Mouse (Mus musculus) kidney, adult 2 months (tissue): ENCODE measurements around the gene Srd5a1. TPM values are rescaled to one million over a fixed set of nuclear protein-coding genes. Genes with fewer than 3 reads are reported as not detected.
A peak's percentile ranks its signal among the peaks of the same experiment; 100 is the strongest.
"Not testable (repeated sequence)": the region's sequence is repeated elsewhere in the genome, so short reads cannot be mapped to it uniquely, and the experiment has no call there.

Experiments
- DNase-seq: peaks from one replicate; pipeline ENCODE4 v3.0.0; 2021
- H3K27ac ChIP-seq: fragments of 200-500 bp; 2 replicates; pipeline ENCODE4 v1.5.1; 2012; ENCODE audit warnings: low read depth, low read length, control low read depth, inconsistent platforms; ENCODE audit not compliant: insufficient read depth
- H3K27me3 ChIP-seq: fragments of 200-500 bp; replicated peaks from 2 replicates; pipeline ENCODE4 v1.6.1; 2012; ENCODE audit warnings: mild to moderate bottlenecking, moderate library complexity, low read length, inconsistent platforms; ENCODE audit not compliant: control insufficient read depth, insufficient read depth
- H3K36me3 ChIP-seq: fragments of 200-500 bp; 2 replicates; pipeline ENCODE4 v1.6.1; 2012; ENCODE audit warnings: mild to moderate bottlenecking, moderate library complexity, low read length, inconsistent platforms; ENCODE audit not compliant: control insufficient read depth, insufficient read depth
- H3K4me1 ChIP-seq: fragments of 200-500 bp; 2 replicates; pipeline ENCODE4 v1.6.1; 2011; ENCODE audit warnings: low read length; ENCODE audit not compliant: control insufficient read depth, insufficient read depth
- H3K4me3 ChIP-seq: fragments of 200-500 bp; 2 replicates; pipeline ENCODE4 v1.5.1; 2011; ENCODE audit warnings: mild to moderate bottlenecking, low read depth, low read length, control low read depth; ENCODE audit not compliant: insufficient read depth
- CTCF ChIP-seq: fragments of 200-500 bp; conservative IDR thresholded peaks from 2 replicates; pipeline ENCODE4 v1.5.1; 2011; ENCODE audit warnings: low read depth, mild to moderate bottlenecking, control low read depth, low read length, moderate library complexity, mixed read lengths; ENCODE audit not compliant: insufficient read depth, insufficient read length
- POLR2A ChIP-seq: fragments of 200-500 bp; IDR thresholded peaks from one replicate; pipeline ENCODE4 v1.6.1; 2011; ENCODE audit warnings: low read depth, low read length, control low read depth
- WGBS: fragments of 180-500 bp; shearing (Covaris S2); methylation state at CpG from one replicate; pipeline ENCODE4 v1.1.7; 2018; 5-methylcytosine and 5-hydroxymethylcytosine counted together
- polyA plus RNA-seq: library from polyadenylated mRNA; depleted of rRNA; stranded (reverse); fragments of >200 nt; gene quantifications from 2 replicates; pipeline ENCODE4 v1.2.3, GENCODE M21; 2012

The Srd5a1 gene
- polyA plus RNA-seq, 1 experiment = 13.9 TPM

DNA sequence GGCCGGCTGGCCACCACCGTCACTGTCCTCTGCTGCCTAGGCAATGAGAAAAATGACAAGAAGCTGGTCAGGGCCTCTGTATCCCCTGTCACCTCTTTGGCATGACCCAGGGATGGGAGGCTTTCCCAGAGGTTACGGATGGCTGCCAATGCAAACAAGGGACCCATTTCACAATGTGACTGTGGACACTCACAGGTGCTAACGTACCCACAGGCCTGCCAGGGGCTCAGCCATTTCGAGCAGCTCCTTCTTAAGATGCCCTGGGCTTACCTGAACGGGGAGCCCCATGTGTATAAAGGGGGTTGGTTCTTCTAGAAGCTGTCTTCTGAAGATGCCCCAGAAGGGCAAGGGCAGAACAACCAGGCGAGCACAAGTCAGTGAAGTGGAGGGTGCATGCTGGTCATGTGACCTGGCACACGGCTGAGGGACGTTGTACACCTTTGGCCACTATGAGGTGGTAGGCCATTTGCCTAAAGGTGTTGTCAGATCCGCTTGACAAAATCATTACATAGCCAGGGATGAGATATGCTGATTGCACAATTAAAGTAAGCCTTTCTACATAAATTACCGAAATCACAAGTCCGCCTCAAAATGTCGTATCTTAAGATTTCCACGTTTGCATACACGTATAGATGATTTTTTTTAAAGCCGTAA, 33.9 kb downstream of the Srd5a1 start:
- no peaks in the 10 kb centered on the region for H3K4me1 ChIP-seq
- no peak for TF ChIP-seq POLR2A
- TF ChIP-seq CTCF = no peak
- no peak overlapping the region for H3K27ac ChIP-seq
- DNase-seq = peak; percentile 41
- no peaks in the 10 kb centered on the region for H3K36me3 ChIP-seq
- WGBS = 79% methylated on average over 16 of the region's 16 CpGs
- H3K27me3 ChIP-seq = no peaks in the 10 kb centered on the region
- H3K4me3 ChIP-seq = no peak overlapping the region

DNA sequence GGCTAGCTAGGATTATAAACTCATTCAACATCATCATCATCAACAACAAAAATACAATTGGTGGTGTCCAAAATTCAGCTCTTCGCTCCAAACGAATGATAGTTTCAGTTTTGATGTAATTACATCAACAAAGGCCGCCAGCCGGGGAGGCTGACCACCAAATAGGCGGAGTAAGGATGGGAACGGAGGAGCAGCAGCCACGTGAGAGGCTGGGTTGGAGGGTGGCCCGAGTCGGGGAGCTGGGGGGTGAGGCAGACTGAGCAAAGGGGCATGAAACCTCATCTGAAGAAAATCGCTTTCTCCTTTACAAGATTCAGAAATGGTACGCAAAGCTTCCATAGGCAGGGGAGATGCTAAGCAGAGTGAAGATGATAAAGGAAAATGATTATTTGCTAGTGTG, 34.6 kb downstream of the Srd5a1 start:
- WGBS = 71% methylated on average over 11 of the region's 11 CpGs
- Histone ChIP-seq H3K27me3 (no peaks in the 10 kb centered on the region), H3K36me3 (no peaks in the 10 kb centered on the region), H3K27ac (no peak overlapping the region), H3K4me3 (no peak overlapping the region), H3K4me1 (0 out of 2 replicates have a peak, but pooled peaks cover 2% of the 10 kb centered on the region)
- TF ChIP-seq POLR2A (no peak), CTCF (no peak)
- DNase-seq = no peak

DNA sequence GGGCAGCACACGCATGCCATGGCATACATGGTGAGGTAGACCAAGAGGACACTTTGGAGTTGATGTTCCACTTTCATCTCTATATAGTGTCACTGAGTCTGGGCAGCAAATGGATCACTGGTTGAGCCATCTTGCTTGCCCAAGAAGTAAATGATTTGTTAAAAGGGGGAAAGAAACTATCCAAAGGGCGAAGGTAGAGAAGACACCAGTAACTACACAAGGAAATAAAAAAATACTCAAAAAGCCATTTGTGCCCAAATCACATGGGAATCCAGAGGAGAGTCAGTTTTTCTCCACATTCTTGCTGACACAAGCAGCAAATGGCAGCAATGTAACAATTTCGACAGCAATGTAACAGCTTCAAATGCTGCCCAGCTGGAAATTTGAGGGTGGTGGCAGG, 38.6 kb downstream of the Srd5a1 start:
- TF ChIP-seq POLR2A = no peak
- TF ChIP-seq CTCF = no peak
- H3K27me3 ChIP-seq = no peaks in the 10 kb centered on the region
- no peak overlapping the region for H3K4me3 ChIP-seq
- H3K4me1 ChIP-seq = 0 out of 2 replicates have a peak, but pooled peaks cover 2% of the 10 kb centered on the region
- no peaks in the 10 kb centered on the region for H3K36me3 ChIP-seq
- WGBS = 70% methylated on average over 3 of the region's 3 CpGs
- peak overlapping the region; percentile 56; the same call in 1 of the 2 replicates for H3K27ac ChIP-seq
- DNase-seq = peak; percentile 68

DNA sequence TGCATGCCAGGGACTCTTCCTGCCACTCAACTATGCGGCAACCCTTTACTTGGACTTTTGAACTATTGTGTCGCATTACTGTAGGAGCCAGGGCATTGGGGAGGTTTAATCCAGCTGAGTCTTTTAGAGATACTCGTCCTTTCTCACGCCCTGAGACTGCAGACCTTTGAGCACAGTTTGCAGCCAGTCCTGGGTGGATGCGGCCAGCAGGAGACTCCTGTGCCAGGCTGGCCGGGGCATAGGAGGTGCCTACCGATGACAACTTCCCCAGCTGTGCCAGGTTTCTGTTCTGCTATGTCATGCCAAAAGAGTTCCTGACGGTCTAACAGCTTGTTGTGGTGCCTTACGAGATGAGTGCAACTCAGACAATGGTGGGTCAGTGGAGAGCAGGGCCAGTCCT, 42.0 kb downstream of the Srd5a1 start:
- Histone ChIP-seq H3K27ac (peak overlapping the region; percentile 81), H3K27me3 (no peaks in the 10 kb centered on the region), H3K4me3 (no peak overlapping the region), H3K4me1 (peaks cover 3% of the 10 kb centered on the region; the same call in 1 of the 2 replicates), H3K36me3 (no peaks in the 10 kb centered on the region)
- peak; percentile 89 for DNase-seq
- TF ChIP-seq POLR2A (no peak), CTCF (peak; percentile 13; the same call in 1 of the 2 replicates)
- WGBS = 53% methylated on average over 9 of the region's 9 CpGs

DNA sequence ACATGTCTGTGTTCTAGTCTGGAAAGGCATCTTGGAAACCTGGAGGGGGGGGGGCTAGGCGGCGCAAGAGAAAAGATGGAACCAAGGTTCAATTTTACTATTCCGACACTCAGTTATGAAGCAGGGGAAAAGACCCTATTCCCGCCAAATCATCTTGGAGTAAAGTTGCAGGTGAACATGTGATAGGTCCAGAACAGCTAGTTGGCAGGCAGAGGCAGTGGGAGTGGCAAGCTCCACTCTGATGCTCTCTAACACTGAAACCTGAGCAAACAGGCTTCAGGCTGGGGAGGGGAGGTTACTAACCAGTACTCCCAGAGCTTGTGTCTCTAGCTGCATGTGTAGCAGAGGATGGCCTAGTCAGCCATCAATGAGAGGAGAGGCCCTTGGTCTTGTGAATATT, 45.8 kb downstream of the Srd5a1 start:
- not testable (repeated sequence) for H3K4me3 ChIP-seq, H3K27ac ChIP-seq, H3K36me3 ChIP-seq, H3K27me3 ChIP-seq
- peaks cover 11% of the 10 kb centered on the region; the same call in 1 of the 2 replicates for H3K4me1 ChIP-seq
- WGBS = 89% methylated on average over 4 of the region's 4 CpGs
- peak; percentile 51 for DNase-seq

DNA sequence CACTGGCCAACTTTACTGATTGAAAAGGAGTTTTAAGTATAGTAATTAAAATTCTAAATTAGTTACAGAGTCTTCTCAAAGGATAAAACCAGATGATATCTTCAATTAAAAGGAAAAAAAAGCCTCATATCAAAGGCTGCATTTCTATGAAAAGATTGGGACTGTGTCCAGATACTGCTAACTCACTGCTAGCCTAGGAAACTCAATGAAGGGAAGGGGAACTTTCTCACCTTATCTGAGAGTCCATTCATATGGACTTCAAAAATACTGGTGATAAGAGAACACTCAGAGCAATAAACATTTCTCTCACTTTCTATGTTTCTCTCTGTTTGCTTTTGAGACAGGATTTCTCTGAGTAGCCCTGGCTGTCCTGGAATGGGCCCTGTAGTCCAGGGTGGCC, 46.7 kb downstream of the Srd5a1 start:
- no peak for DNase-seq
- H3K27ac ChIP-seq = no peak overlapping the region; the same call in 1 of the 2 replicates
- TF ChIP-seq CTCF (no peak), POLR2A (no peak)
- no peak overlapping the region for H3K4me3 ChIP-seq
- peaks cover 11% of the 10 kb centered on the region; the same call in 1 of the 2 replicates for H3K4me1 ChIP-seq
- H3K27me3 ChIP-seq = no peaks in the 10 kb centered on the region
- no peaks in the 10 kb centered on the region for H3K36me3 ChIP-seq

DNA sequence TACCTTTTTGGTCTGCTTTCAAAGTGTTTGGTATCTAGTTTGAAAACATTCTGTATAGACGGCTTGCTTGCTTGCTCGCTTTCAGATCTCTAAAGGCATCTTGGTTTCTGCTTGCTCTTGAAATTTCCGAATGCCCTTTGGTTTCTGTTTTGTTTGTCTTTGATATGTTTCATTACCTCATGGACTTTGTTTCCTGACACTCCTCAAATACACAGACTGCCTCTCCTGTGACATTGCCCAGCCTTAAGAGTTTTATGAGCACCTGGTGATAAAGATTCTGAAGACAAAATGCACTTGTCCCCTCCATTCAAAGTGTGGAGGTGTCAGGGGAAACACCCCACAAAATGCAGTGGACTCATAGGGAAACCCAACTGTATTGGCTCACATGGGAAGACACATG, 47.3 kb downstream of the Srd5a1 start:
- WGBS = 29% methylated on average over 3 of the region's 3 CpGs
- Histone ChIP-seq H3K4me3 (no peak overlapping the region), H3K27me3 (no peaks in the 10 kb centered on the region), H3K4me1 (peaks cover 11% of the 10 kb centered on the region; the same call in 1 of the 2 replicates), H3K36me3 (no peaks in the 10 kb centered on the region), H3K27ac (peak overlapping the region; percentile 92)
- peak; percentile 77 for DNase-seq
- TF ChIP-seq CTCF = no peak
- TF ChIP-seq POLR2A = no peak
